ENCODE assay signal across 9 mouse cellular contexts in genomic region chr7:34897058-34897457, GRCm38 (mm10). TPM values are rescaled to one million over a fixed set of nuclear protein-coding genes. Genes with fewer than 3 reads are reported as not detected.
DNase-seq lines count a peak whose midpoint lies in the region; ATAC-seq lines count a peak whose summit lies in the region.
"Had no signal": no experiment of that assay in that cellular context is flagged by ENCODE, and none has a peak within 500 bp of the region (broad histone marks: within the 10 kb centered on the region; RNA-seq: fewer than 3 reads in every experiment).

No protein-coding gene starts in this region.

- WGBS in hindbrain, embryonic 11.5 days: 5% methylated on average over 1 of the region's 1 CpGs
- 41% methylated on average over 1 of the region's 1 CpGs for WGBS in hindbrain, embryonic 14.5 days

- H3K36me3 ChIP-seq in hindbrain, embryonic 11.5 days (ENCODE audit: control insufficient read depth, insufficient read depth, low read length): no peaks in the 10 kb centered on the region
- no peaks in the 10 kb centered on the region for H3K36me3 ChIP-seq in hindbrain, embryonic 14.5 days (replicated peaks; ENCODE audit: control insufficient read depth, insufficient read depth)
- H3K36me3 ChIP-seq: heart, embryonic 10.5 days had no signal

- DNase-seq in hindbrain, embryonic 11.5 days (ENCODE audit: low spot score): peak; percentile 34
- DNase-seq in hindbrain, embryonic 14.5 days (ENCODE audit: low spot score): no peak
- DNase-seq in ES-CJ7 (ENCODE audit: low read depth, low spot score) (peak; percentile 84), WW6 (ENCODE audit: low read depth, low spot score) (peak; percentile 29)
- peak; percentile 60 for DNase-seq in lung, postnatal 10 days
- DNase-seq in urinary bladder, postnatal 14 days (ENCODE audit: low spot score): no peak
- DNase-seq in retina, postnatal 1 day: no peak

- 0 out of 2 replicates have a peak, but pooled peaks cover 3% of the 10 kb centered on the region for H3K4me1 ChIP-seq in hindbrain, embryonic 11.5 days (replicated peaks; ENCODE audit: control insufficient read depth, insufficient read depth, low read length)
- peaks cover 8% of the 10 kb centered on the region; the same call in 1 of the 2 replicates for H3K4me1 ChIP-seq in hindbrain, embryonic 14.5 days (replicated peaks; ENCODE audit: control insufficient read depth, insufficient read depth, low read length)

- no peaks in the 10 kb centered on the region for H3K9me3 ChIP-seq in hindbrain, embryonic 11.5 days (ENCODE audit: control insufficient read depth, low read length)
- no peaks in the 10 kb centered on the region for H3K9me3 ChIP-seq in hindbrain, embryonic 14.5 days (ENCODE audit: control insufficient read depth, low read length)
- H3K9me3 ChIP-seq: heart, embryonic 10.5 days had no signal

- ATAC-seq in hindbrain, embryonic 11.5 days (ENCODE audit: low FRiP score): no peak
- no peak for ATAC-seq in hindbrain, embryonic 14.5 days (ENCODE audit: low FRiP score)
- no peak for ATAC-seq in granulocyte monocyte progenitor cell, adult 5-6 weeks (replicated peaks; ENCODE audit: poor library complexity, severe bottlenecking)

- H3K4me2 ChIP-seq in hindbrain, embryonic 11.5 days (replicated peaks; ENCODE audit: low read depth, low read length): no peak overlapping the region
- H3K4me2 ChIP-seq in hindbrain, embryonic 14.5 days (replicated peaks): no peak overlapping the region

- no peak overlapping the region for H3K9ac ChIP-seq in hindbrain, embryonic 11.5 days (ENCODE audit: low read depth, low read length)
- no peak overlapping the region for H3K9ac ChIP-seq in hindbrain, embryonic 14.5 days

- no peaks in the 10 kb centered on the region for H3K27me3 ChIP-seq in hindbrain, embryonic 11.5 days (ENCODE audit: control insufficient read depth, insufficient read depth, low read length)
- H3K27me3 ChIP-seq in hindbrain, embryonic 14.5 days (ENCODE audit: control insufficient read depth, insufficient read depth, low read length): no peaks in the 10 kb centered on the region

- no peak overlapping the region for H3K4me3 ChIP-seq in hindbrain, embryonic 11.5 days (ENCODE audit: low read depth, low read length)
- H3K4me3 ChIP-seq in hindbrain, embryonic 14.5 days (replicated peaks; ENCODE audit: low read length): no peak overlapping the region
- H3K4me3 ChIP-seq: heart, embryonic 10.5 days had no signal

- no peak overlapping the region for H3K27ac ChIP-seq in hindbrain, embryonic 11.5 days (ENCODE audit: low read depth, low read length)
- H3K27ac ChIP-seq in hindbrain, embryonic 14.5 days: no peak overlapping the region
- H3K27ac ChIP-seq: heart, embryonic 10.5 days had no signal

RNA-seq across cellular contexts. Expression of gene Pepd, which starts 15.1 kb away (rescaled TPM):
- polyA plus RNA-seq in hindbrain, embryonic 11.5 days (2014; fragmentation: Nextera tagmentation; extraction: Ambion mirVana): 57.8 and 66.0 TPM in 2 replicates
- polyA plus RNA-seq in hindbrain, embryonic 14.5 days (2014; fragmentation: Nextera tagmentation; extraction: Ambion mirVana): 63.8 and 68.2 TPM in 2 replicates
- 33.0 and 38.9 TPM in 2 replicates for total RNA-seq in granulocyte monocyte progenitor cell, adult 5-6 weeks (2014; fragmentation: Nextera tagmentation)
- total RNA-seq in granulocyte monocyte progenitor cell, adult 5-6 weeks (2017): 36.1 and 40.8 TPM in 2 replicates

Comparison
In these comparisons a context has a peak if more than half of its experiments do, and no peak if none do; other contexts are left out.
1. DNase-seq: peak in hindbrain, embryonic 11.5 days (single experiment), ES-CJ7 (single experiment), WW6 (single experiment) and lung, postnatal 10 days (single experiment); none in hindbrain, embryonic 14.5 days (single experiment), urinary bladder, postnatal 14 days (single experiment) and retina, postnatal 1 day (single experiment).